Mouse (Mus musculus): ENCODE results near the gene Spns3. TPM values are rescaled to one million over a fixed set of nuclear protein-coding genes. Genes with fewer than 3 reads are reported as not detected.

Spns3 gene
- total and polyA plus RNA-seq, 3 experiments, result 5.2 to 12.7 TPM; not detected in 1

DNA sequence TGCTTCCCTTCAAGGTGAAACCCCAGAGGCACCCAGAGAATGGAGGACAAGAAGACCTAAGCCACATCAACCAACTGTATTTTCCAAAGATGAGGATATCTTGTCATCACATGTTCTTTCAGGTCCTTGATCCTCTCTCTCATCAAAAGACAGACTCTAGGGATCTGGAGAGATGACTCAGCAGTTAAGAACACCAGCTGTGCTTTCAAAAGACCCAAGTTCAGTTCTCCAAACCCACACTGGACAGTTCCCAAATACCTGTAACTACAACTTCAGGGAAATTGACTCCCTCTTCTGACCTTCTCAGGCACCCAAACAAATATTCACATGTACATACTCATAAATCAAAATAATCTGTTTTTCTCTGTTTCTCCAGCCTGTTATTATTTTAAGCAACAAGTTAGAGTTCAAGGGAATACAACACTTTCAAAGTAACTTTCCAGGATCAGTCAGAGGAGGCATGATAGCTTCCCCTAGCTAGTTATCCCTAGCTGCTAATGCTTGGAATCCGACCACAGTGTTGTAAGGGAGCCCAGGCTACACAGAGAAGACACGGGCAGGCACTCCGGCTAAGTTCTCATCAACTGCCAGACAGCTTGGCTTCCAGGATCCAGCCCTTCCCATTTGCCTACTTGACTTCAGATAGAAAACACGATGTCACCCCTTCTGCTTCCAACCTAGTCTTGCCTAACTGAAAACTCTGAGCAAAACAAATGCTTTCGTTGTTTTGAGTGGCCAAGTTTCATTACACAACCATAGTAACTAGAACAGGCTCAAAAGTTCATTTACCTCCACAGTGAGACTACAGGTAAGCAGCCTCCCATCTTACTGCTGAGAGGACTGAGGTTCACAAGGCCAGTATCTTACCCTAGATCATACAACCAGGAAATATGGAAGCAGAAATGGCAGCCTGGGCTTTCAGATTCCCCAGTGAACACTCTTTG lies 28.4 kb downstream of the Spns3 start:
- Histone ChIP-seq H3K9ac (ENCODE audit: control insufficient read depth, low read depth, low read length, poor library complexity, severe bottlenecking) (no peak overlapping the region), H3K4me1 (ENCODE audit: control insufficient read depth in 1 of 2, insufficient read depth in 2 of 2, low read length in 2 of 2) (no peaks in the 10 kb centered on the region), H3K27me3 (ENCODE audit: control insufficient read depth in 1 of 2, insufficient read depth in 2 of 2, low read length in 2 of 2) (no peaks in the 10 kb centered on the region), H3K36me3 (ENCODE audit: control insufficient read depth in 1 of 2, insufficient read depth in 2 of 2, low read length in 2 of 2) (no peaks in the 10 kb centered on the region), H3K79me2 (ENCODE audit: control insufficient read depth, insufficient read depth, low read length, poor library complexity) (no peaks in the 10 kb centered on the region), H3K9me3 (replicated peaks; ENCODE audit: insufficient read depth, low read length) (no peaks in the 10 kb centered on the region), H3K4me3 (ENCODE audit: control insufficient read depth in 1 of 2, insufficient read depth in 1 of 2, low read depth in 2 of 2, low read length in 2 of 2) (no peak overlapping the region), H3K27ac (ENCODE audit: control insufficient read depth, low read depth, low read length) (no peak overlapping the region)
- TF ChIP-seq JUND (IDR thresholded peaks at IDR 0.05; ENCODE audit: low read depth, low read length) (no peak), ELF1 (IDR thresholded peaks at IDR 0.05; ENCODE audit: low read depth, low read length) (no peak), ZMIZ1 (IDR thresholded peaks at IDR 0.05; ENCODE audit: low read depth, low read length) (no peak), USF2 (IDR thresholded peaks at IDR 0.05; ENCODE audit: borderline replicate concordance in 1 of 2, insufficient read depth in 1 of 2, low read depth in 1 of 2, low read length in 2 of 2) (no peak), HCFC1 (IDR thresholded peaks at IDR 0.05; ENCODE audit: low read depth, low read length) (no peak), POLR2AphosphoS5 (IDR thresholded peaks at IDR 0.05; ENCODE audit: borderline replicate concordance, low read depth, low read length) (no peak), CHD1 (IDR thresholded peaks at IDR 0.05; ENCODE audit: low read depth, low read length) (no peak), MYB (IDR thresholded peaks at IDR 0.05; ENCODE audit: low read depth, low read length) (no peak), SMC3 (IDR thresholded peaks at IDR 0.05; ENCODE audit: low read depth, low read length) (no peak), CHD2 (IDR thresholded peaks at IDR 0.05; ENCODE audit: low read length) (no peak), SIN3A (IDR thresholded peaks at IDR 0.05; ENCODE audit: low read length) (no peak)
- DNase-seq (ENCODE audit: low read depth, low spot score), result no peak

- no peak for DNase-seq (ENCODE audit: low read depth, low spot score)
- no peak overlapping the region for H3K4me3 ChIP-seq (ENCODE audit: control insufficient read depth in 1 of 2, insufficient read depth in 1 of 2, low read depth in 2 of 2, low read length in 2 of 2)
- no peaks in the 10 kb centered on the region for H3K9me3 ChIP-seq (replicated peaks; ENCODE audit: insufficient read depth, low read length)
- H3K79me2 ChIP-seq (ENCODE audit: control insufficient read depth, insufficient read depth, low read length, poor library complexity), result no peaks in the 10 kb centered on the region
- TF ChIP-seq USF2 (IDR thresholded peaks at IDR 0.05; ENCODE audit: borderline replicate concordance in 1 of 2, insufficient read depth in 1 of 2, low read depth in 1 of 2, low read length in 2 of 2), result no peak
- no peak for TF ChIP-seq E2F4 (IDR thresholded peaks at IDR 0.05; ENCODE audit: borderline replicate concordance, low read depth, low read length)
- TF ChIP-seq HCFC1 (IDR thresholded peaks at IDR 0.05; ENCODE audit: low read depth, low read length), result no peak
- no peak for TF ChIP-seq RCOR1 (IDR thresholded peaks at IDR 0.05; ENCODE audit: low read depth, low read length)
- TF ChIP-seq MYC (IDR thresholded peaks at IDR 0.05; ENCODE audit: low read depth, low read length), result no peak
- TF ChIP-seq MYB (IDR thresholded peaks at IDR 0.05; ENCODE audit: low read depth, low read length), result no peak
- no peak for TF ChIP-seq NELFE (IDR thresholded peaks at IDR 0.05; ENCODE audit: low read depth, low read length)
- no peak for TF ChIP-seq NRF1 (IDR thresholded peaks at IDR 0.05; ENCODE audit: insufficient read depth, low read depth, low read length, poor library complexity, severe bottlenecking)
- TF ChIP-seq POLR2AphosphoS5 (IDR thresholded peaks at IDR 0.05; ENCODE audit: borderline replicate concordance, low read depth, low read length), result no peak
- no peak for TF ChIP-seq TAL1 (IDR thresholded peaks at IDR 0.05; ENCODE audit: low read length)
- no peak for TF ChIP-seq KAT2A (conservative IDR thresholded peaks at IDR 0.05; ENCODE audit: low read depth, low read length)
- no peak for TF ChIP-seq BHLHE40 (IDR thresholded peaks at IDR 0.05; ENCODE audit: borderline replicate concordance, low read depth, low read length)
- TF ChIP-seq USF1 (IDR thresholded peaks at IDR 0.05; ENCODE audit: low read depth, low read length), result no peak
- no peak for TF ChIP-seq RAD21 (IDR thresholded peaks at IDR 0.05; ENCODE audit: low read depth, low read length)
- no peak for TF ChIP-seq GABPA (IDR thresholded peaks at IDR 0.05; ENCODE audit: low read depth, low read length)
- no peaks in the 10 kb centered on the region for H3K4me1 ChIP-seq (ENCODE audit: control insufficient read depth in 1 of 2, insufficient read depth in 2 of 2, low read length in 2 of 2)
- H3K36me3 ChIP-seq (ENCODE audit: control insufficient read depth in 1 of 2, insufficient read depth in 2 of 2, low read length in 2 of 2), result no peaks in the 10 kb centered on the region
- no peaks in the 10 kb centered on the region for H3K27me3 ChIP-seq (ENCODE audit: control insufficient read depth in 1 of 2, insufficient read depth in 2 of 2, low read length in 2 of 2)
- no peak overlapping the region for H3K9ac ChIP-seq (ENCODE audit: control insufficient read depth, low read depth, low read length, poor library complexity, severe bottlenecking)
- H3K27ac ChIP-seq (ENCODE audit: control insufficient read depth, low read depth, low read length), result no peak overlapping the region
Measured at GRCm38 (mm10) chr11:72519895-72520294, 30.4 kb downstream of the Spns3 start.

All from MEL (cell line).